Mouse (Mus musculus) thymus, postnatal 14 days (tissue): ENCODE measurements around the gene Glmp.
A peak's percentile ranks its signal among the peaks of the same experiment; 100 is the strongest.
"Not testable (repeated sequence)": the region's sequence is repeated elsewhere in the genome, so short reads cannot be mapped to it uniquely, and the experiment has no call there.

ENCODE experiments used
- DNase-seq: peaks from one replicate; pipeline ENCODE4 v3.0.0; 2021

The Glmp gene

GRCm38 (mm10) chr3:88336058-88337013, 11.5 kb downstream of the Glmp start, which contains the start of the genes Tmem79 and Smg5:
Tmem79 (minus strand) TSS chr3:88336148.
Smg5 (plus strand) TSS chr3:88336260.
- DNase-seq: peak; percentile 97

- peak; percentile 29 for DNase-seq
Measured at GRCm38 (mm10) chr3:88337367-88338020, 12.7 kb downstream of the Glmp start.

DNA sequence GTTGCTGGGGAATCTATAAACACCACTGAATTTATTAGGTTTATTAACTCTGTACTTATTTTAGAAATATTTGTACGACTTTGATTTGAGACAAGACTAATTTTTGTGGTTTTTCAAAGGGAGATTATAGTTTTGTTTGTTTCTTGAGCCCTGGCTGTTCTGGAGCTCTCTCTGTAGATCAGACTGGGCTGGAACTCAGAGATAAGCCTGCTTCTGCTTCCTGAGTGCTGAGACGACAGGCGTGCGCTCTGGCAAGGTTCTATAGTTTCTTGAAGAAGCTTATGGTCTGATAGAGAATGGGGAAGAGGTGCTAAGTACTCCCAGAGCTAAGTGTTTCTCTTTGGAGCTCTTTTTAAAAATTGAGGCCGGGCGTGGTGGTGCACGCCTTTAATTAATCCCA, 13.5 kb downstream of the Glmp start:
- no peak for DNase-seq

GRCm38 (mm10) chr3:88339006-88339405, 14.2 kb downstream of the Glmp start:
- DNase-seq: no peak

DNA sequence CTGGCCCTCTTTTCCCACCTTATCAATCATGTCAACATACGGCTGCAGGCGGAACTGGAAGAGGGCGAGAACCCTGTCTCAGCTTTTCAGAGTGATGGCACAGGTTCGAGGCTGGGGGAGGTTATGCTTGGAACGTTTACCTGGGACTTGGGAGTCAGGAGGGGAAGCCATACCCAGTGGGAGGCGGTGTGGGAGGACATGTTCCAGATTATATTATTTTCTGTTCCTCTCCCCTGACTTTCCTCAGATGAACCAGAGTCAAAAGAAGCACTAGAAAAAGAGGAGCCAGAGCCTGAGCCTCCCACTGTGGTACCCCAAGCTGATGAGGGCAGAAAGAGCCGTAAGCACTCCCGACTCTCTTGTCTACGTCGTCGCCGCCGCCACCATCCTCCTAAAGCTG, 25.9 kb downstream of the Glmp start:
- DNase-seq: no peak

- no peak for DNase-seq
Measured at GRCm38 (mm10) chr3:88352907-88353306, 28.1 kb downstream of the Glmp start.

DNA sequence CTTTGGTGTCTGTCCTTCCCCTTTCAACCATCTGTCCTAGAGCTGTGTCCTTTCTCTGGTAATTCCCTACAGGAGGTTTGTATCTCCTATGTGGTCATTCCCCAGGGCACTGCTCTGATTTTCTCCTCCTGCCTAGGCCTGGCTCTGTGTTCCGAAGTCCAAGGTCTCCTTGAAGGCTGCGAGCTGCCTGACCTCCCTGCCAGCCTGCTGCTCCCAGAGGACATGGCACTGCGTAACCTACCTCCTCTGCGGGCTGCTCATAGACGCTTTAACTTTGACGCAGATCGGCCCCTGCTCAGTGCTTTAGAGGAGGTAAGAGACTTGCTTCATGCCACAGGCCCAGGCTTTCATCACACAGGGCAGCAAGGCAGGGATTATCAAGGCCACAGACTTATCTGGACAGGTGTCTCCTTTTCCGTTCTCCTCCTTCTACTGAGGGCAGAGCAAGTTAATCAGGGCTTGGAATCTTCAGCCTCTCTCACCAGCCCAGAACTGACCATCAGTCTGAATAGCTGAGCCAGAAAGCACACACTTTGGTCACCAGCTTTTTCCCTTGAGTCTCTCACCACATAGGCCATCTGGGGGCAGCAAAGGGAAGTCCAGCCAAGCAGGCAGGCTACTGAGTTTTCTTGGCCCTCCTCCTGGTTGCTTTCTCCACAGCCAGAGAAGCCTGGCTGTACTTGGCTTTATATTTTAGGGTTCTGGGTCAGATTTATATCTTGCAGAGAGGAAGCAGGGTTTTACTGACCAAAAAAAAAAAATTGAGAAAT, 29.8 kb downstream of the Glmp start:
- no peak for DNase-seq

DNA sequence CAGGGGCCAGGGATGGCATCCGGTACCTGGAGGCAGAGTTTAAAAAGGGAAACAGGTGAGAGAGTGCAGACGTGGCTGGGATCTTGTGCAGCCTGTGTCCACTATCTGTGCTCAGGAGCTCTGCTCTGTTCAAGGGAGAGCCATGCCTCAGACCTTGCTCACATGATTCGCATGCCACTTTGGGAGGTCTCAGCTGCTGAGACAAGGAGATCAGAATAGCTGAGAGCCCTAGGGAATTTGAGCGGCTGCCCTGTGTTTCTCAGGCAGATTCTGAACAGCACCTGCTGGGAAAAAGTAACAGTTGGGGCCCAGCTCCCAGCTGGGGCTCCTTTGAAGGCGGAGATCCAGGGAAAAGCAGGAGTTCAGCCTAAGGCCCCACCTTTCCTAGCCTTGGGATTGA, 34.8 kb downstream of the Glmp start:
- DNase-seq: no peak

- peak; percentile 25 for DNase-seq
Measured at GRCm38 (mm10) chr3:88359989-88360388, 35.2 kb downstream of the Glmp start.

DNA sequence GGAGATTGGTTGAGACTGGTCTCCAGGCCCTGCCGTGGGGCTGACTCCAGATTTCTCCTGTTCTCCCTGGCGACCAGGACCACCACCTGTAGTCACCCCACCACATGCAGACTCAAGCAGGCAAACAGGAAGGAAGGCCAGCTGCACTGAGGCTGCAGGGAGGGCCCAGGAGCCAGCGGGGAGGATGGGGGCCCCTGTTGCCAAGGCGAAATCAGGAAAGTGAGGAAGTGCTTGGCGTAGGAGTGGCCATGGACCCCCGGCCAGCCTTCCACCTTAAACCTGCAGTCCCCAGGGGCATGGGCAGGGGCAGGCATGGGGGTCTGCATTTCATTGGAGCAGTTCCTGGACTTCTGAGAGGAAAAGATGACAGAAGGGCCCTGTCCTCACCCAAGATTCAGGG, 36.3 kb downstream of the Glmp start:
- DNase-seq: peak; percentile 56

- DNase-seq: no peak
Measured at GRCm38 (mm10) chr3:88361612-88362313, 36.9 kb downstream of the Glmp start.

DNA sequence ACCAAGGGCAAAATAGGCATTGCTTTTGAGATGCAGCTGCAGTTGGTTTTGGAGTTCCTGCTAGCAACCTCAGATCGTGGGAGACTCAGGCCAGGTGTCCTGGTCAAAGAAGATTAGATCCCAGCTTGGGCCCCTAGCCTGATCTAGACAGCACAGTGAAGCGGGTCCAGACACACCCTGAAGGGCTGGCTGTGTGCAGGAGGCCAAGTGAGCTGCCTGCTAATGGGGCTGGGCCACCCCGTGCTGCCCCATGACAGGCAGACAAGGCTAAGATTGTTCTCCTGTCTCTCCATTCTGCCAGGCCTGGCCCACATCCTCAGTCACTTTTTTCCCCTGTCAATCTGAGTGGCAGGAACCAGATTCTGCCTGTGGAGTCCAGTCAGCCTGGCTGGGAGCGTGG, 38.9 kb downstream of the Glmp start:
- no peak for DNase-seq

GRCm38 (mm10) chr3:88364337-88364736, 39.5 kb downstream of the Glmp start, which contains the start of gene Paqr6:
Paqr6 (plus strand) TSS chr3:88364584.
- no peak for DNase-seq

- DNase-seq: peak; percentile 27
Measured at GRCm38 (mm10) chr3:88365705-88366361, 41.0 kb downstream of the Glmp start.

DNA sequence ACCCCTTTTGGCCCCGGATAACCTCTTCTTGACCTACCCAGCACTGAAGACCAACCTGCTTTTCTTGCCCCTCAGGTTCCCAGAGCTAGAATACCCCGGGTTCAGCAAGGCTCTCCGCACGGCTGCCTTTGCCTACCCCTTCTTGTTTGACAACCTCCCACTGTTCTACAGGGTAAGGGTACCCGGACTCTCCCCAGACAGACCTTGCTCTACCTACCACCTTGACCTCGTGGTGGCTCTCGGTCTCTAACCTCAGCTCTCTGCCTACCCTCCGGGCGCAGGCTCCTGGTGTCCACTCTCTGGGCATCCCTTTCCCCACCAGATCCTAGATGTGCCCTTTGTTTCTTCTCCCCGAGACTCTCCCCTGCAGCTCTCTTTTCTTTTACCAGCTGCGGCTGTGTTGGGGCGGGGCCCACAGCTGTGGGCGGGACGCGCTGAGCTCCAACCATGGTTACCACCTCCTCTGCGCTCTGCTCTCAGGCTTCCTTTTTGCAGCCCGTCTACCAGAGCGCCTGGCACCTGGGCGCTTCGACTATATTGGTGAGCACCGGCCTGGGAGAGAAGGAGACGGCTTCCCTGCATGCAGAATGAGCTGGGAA, 42.1 kb downstream of the Glmp start:
- peak; percentile 88 for DNase-seq

- not testable (repeated sequence) for DNase-seq
Measured at GRCm38 (mm10) chr3:88367517-88367916, 42.7 kb downstream of the Glmp start.

- not testable (repeated sequence) for DNase-seq
Measured at GRCm38 (mm10) chr3:88368511-88368910, 43.7 kb downstream of the Glmp start.

DNA sequence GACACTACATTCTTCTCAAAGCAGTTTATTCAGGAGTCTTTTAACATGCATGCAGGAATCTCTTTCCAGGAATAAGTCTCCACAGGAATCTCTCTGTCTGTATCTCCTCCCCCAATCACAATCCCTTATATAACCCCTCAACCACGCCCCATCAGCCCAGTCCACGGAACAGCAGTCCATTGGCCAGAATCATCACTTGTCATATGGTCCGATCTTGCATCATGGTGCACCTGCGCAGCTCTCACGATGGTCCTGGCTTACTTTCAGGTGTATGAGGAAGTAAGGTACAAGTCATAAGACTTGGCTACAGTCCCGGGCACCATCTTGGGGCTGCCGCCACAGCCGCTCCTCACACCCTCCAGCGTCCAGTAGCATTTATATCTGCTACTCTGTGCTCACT, 47.8 kb downstream of the Glmp start, which contains the start of gene Bglap3:
Gene Bglap3, minus strand, starts transcription at position 101 of the 400 bp plus-strand sequence.
- DNase-seq: not testable (repeated sequence)

DNA sequence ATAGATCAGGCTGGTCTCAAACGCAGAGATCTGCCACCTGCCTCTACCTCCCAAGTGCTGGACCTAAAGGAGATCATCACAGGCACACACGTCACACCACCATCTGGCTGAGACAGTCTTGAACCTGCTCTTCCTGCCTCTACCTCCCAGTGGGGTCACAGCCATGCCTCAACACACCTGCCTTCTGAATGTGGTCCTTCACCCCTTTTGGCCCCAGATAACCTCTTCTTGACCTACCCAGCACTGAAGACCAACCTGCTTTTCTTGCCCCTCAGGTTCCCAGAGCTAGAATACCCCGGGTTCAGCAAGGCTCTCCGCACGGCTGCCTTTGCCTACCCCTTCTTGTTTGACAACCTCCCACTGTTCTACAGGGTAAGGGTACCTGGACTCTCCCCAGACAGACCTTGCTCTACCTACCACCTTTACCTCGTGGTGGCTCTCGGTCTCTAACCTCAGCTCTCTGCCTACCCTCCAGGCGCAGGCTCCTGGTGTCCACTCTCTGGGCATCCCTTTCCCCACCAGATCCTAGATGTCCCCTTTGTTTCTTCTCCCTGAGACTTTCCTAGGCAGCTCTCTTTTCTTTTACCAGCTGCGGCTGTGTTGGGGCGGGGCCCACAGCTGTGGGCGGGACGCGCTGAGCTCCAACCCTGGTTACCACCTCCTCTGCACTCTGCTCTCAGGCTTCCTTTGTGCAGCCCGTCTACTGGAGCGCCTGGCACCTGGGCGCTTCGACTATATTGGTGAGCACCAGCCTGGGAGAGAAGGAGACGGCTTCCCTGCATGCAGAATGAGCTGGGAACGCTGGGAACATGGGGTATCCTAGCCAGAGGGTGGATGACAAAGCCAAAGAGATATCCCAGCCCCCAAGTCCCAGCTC, 51.2 kb downstream of the Glmp start:
- DNase-seq: peak; percentile 71

DNA sequence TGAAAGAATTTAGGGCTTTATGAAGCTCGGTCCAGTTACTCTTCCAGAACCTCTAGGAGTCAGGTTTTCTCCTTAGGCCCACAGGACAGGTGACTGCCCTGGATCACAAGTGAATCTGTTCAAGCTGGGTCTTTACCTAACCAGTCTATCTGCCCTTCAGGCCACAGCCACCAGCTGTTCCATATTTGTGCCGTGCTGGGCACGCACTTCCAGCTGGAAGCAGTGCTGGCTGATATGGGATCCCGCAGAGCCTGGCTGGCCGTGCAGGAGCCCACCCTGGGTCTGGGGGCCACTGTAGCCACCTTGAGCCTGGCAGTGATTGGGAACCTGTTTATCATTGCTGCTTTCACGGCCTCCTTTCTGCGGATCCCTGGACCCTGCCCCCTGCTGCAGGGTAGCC, 51.8 kb downstream of the Glmp start:
- DNase-seq: not testable (repeated sequence)
